Mouse (Mus musculus): ENCODE data around the gene Nlrp10. TPM values are rescaled to one million over a fixed set of nuclear protein-coding genes. Genes with fewer than 3 reads are reported as not detected.
A peak's percentile ranks its signal among the peaks of the same experiment; 100 is the strongest.

Gene Nlrp10
- polyA plus RNA-seq (2011; ENCODE audit: insufficient read depth, insufficient read length, low replicate concordance, missing spikeins), result 0.22 TPM in 1 of 2 replicates, not detected in the other

GRCm38 (mm10) chr7:108929726-108930393 lies at the start of gene Nlrp10:
Gene Nlrp10 (minus strand): TSS chr7:108930178.
- Histone ChIP-seq H3K4me1 (ENCODE audit: control insufficient read depth, insufficient read depth, low read length) (no peaks in the 10 kb centered on the region), H3K27ac (ENCODE audit: control insufficient read depth, insufficient read depth, low read depth, low read length, poor library complexity) (no peak within 1 kb of the TSS), H3K4me3 (replicated peaks; ENCODE audit: control insufficient read depth, low read depth, low read length) (peak within 1 kb of the TSS; percentile 30)
- WGBS, result 7% methylated on average over 6 of the region's 6 CpGs
- TF ChIP-seq POLR2A (IDR thresholded peaks at IDR 0.05; ENCODE audit: borderline replicate concordance, control insufficient read depth, low read depth, low read length) (no peak), CTCF (IDR thresholded peaks at IDR 0.05; ENCODE audit: control insufficient read depth, insufficient read depth, low read length) (no peak)

GRCm38 (mm10) chr7:108972273-108972672 lies 42.3 kb upstream of the Nlrp10 start:
- H3K27ac ChIP-seq (ENCODE audit: control insufficient read depth, insufficient read depth, low read depth, low read length, poor library complexity), result no peak overlapping the region

GRCm38 (mm10) chr7:108968201-108968600 lies 38.2 kb upstream of the Nlrp10 start:
- H3K4me3 ChIP-seq (replicated peaks; ENCODE audit: control insufficient read depth, low read depth, low read length), result no peak overlapping the region
- no peak overlapping the region for H3K27ac ChIP-seq (ENCODE audit: control insufficient read depth, insufficient read depth, low read depth, low read length, poor library complexity)
- no peaks in the 10 kb centered on the region for H3K4me1 ChIP-seq (ENCODE audit: control insufficient read depth, insufficient read depth, low read length)
- TF ChIP-seq CTCF (IDR thresholded peaks at IDR 0.05; ENCODE audit: control insufficient read depth, insufficient read depth, low read length), result no peak
- no peak for TF ChIP-seq POLR2A (IDR thresholded peaks at IDR 0.05; ENCODE audit: borderline replicate concordance, control insufficient read depth, low read depth, low read length)
- 24% methylated on average over 6 of the region's 6 CpGs for WGBS

More at GRCm38 (mm10) chr7:108972273-108972672, 42.3 kb upstream of the Nlrp10 start:
- WGBS, result 75% methylated on average over 6 of the region's 6 CpGs
- no peaks in the 10 kb centered on the region for H3K4me1 ChIP-seq (ENCODE audit: control insufficient read depth, insufficient read depth, low read length)
- no peak for TF ChIP-seq CTCF (IDR thresholded peaks at IDR 0.05; ENCODE audit: control insufficient read depth, insufficient read depth, low read length)
- TF ChIP-seq POLR2A (IDR thresholded peaks at IDR 0.05; ENCODE audit: borderline replicate concordance, control insufficient read depth, low read depth, low read length), result no peak
- H3K4me3 ChIP-seq (replicated peaks; ENCODE audit: control insufficient read depth, low read depth, low read length), result no peak overlapping the region

- H3K4me3 ChIP-seq (replicated peaks; ENCODE audit: control insufficient read depth, low read depth, low read length), result no peak overlapping the region
- H3K27ac ChIP-seq (ENCODE audit: control insufficient read depth, insufficient read depth, low read depth, low read length, poor library complexity), result no peak overlapping the region
- TF ChIP-seq CTCF (IDR thresholded peaks at IDR 0.05; ENCODE audit: control insufficient read depth, insufficient read depth, low read length) (peak; percentile 79), POLR2A (IDR thresholded peaks at IDR 0.05; ENCODE audit: borderline replicate concordance, control insufficient read depth, low read depth, low read length) (no peak)
- no peaks in the 10 kb centered on the region for H3K4me1 ChIP-seq (ENCODE audit: control insufficient read depth, insufficient read depth, low read length)
- WGBS, result 23% methylated on average over 7 of the region's 7 CpGs
Observed at GRCm38 (mm10) chr7:108966742-108967362, 36.9 kb upstream of the Nlrp10 start.

- H3K27ac ChIP-seq (ENCODE audit: control insufficient read depth, insufficient read depth, low read depth, low read length, poor library complexity), result no peak overlapping the region
- no peak for TF ChIP-seq POLR2A (IDR thresholded peaks at IDR 0.05; ENCODE audit: borderline replicate concordance, control insufficient read depth, low read depth, low read length)
- TF ChIP-seq CTCF (IDR thresholded peaks at IDR 0.05; ENCODE audit: control insufficient read depth, insufficient read depth, low read length), result no peak
- WGBS, result 16% methylated on average over 2 of the region's 2 CpGs
Observed at GRCm38 (mm10) chr7:108965968-108966367, 36.0 kb upstream of the Nlrp10 start.

GRCm38 (mm10) chr7:108957734-108958133 lies 27.8 kb upstream of the Nlrp10 start:
- no peaks in the 10 kb centered on the region for H3K4me1 ChIP-seq (ENCODE audit: control insufficient read depth, insufficient read depth, low read length)
- no peak for TF ChIP-seq CTCF (IDR thresholded peaks at IDR 0.05; ENCODE audit: control insufficient read depth, insufficient read depth, low read length)
- no peak for TF ChIP-seq POLR2A (IDR thresholded peaks at IDR 0.05; ENCODE audit: borderline replicate concordance, control insufficient read depth, low read depth, low read length)
- no peak overlapping the region for H3K4me3 ChIP-seq (replicated peaks; ENCODE audit: control insufficient read depth, low read depth, low read length)
- no peak overlapping the region for H3K27ac ChIP-seq (ENCODE audit: control insufficient read depth, insufficient read depth, low read depth, low read length, poor library complexity)
- 39% methylated on average over 2 of the region's 2 CpGs for WGBS

More at GRCm38 (mm10) chr7:108965968-108966367, 36.0 kb upstream of the Nlrp10 start:
- H3K4me1 ChIP-seq (ENCODE audit: control insufficient read depth, insufficient read depth, low read length), result no peaks in the 10 kb centered on the region
- no peak overlapping the region for H3K4me3 ChIP-seq (replicated peaks; ENCODE audit: control insufficient read depth, low read depth, low read length)

- Histone ChIP-seq H3K27ac (ENCODE audit: control insufficient read depth, insufficient read depth, low read depth, low read length, poor library complexity) (no peak overlapping the region), H3K4me3 (replicated peaks; ENCODE audit: control insufficient read depth, low read depth, low read length) (no peak overlapping the region), H3K4me1 (ENCODE audit: control insufficient read depth, insufficient read depth, low read length) (no peaks in the 10 kb centered on the region)
- TF ChIP-seq POLR2A (IDR thresholded peaks at IDR 0.05; ENCODE audit: borderline replicate concordance, control insufficient read depth, low read depth, low read length) (no peak), CTCF (IDR thresholded peaks at IDR 0.05; ENCODE audit: control insufficient read depth, insufficient read depth, low read length) (peak; percentile 49; the same call in 1 of the 2 replicates)
- 27% methylated on average over 4 of the region's 4 CpGs for whole genome bisulfite sequencing
Observed at GRCm38 (mm10) chr7:108954185-108954584, 24.2 kb upstream of the Nlrp10 start.

- Histone ChIP-seq H3K27ac (ENCODE audit: control insufficient read depth, insufficient read depth, low read depth, low read length, poor library complexity) (no peak overlapping the region), H3K4me1 (ENCODE audit: control insufficient read depth, insufficient read depth, low read length) (no peaks in the 10 kb centered on the region), H3K4me3 (replicated peaks; ENCODE audit: control insufficient read depth, low read depth, low read length) (no peak overlapping the region)
- TF ChIP-seq CTCF (IDR thresholded peaks at IDR 0.05; ENCODE audit: control insufficient read depth, insufficient read depth, low read length) (no peak), POLR2A (IDR thresholded peaks at IDR 0.05; ENCODE audit: borderline replicate concordance, control insufficient read depth, low read depth, low read length) (no peak)
- 26% methylated on average over 6 of the region's 6 CpGs for WGBS
Observed at GRCm38 (mm10) chr7:108952801-108953200, 22.8 kb upstream of the Nlrp10 start.

All from bone marrow, adult 2 months (tissue).